Mouse (Mus musculus): ENCODE measurements around the gene Olfm2. TPM values are rescaled to one million over a fixed set of nuclear protein-coding genes. Genes with fewer than 3 reads are reported as not detected.

Olfm2 gene
- polyA plus RNA-seq, 1 experiment from 2014 or later, result 3.8 TPM

GRCm38 (mm10) chr9:20754335-20754734 lies 8.2 kb upstream of the Olfm2 start:
- Histone ChIP-seq H3K9ac (ENCODE audit: low read length) (no peak overlapping the region), H3K9me3 (ENCODE audit: control insufficient read depth, low read length) (no peaks in the 10 kb centered on the region)
- 89% methylated on average over 2 of the region's 2 CpGs for WGBS

GRCm38 (mm10) chr9:20751477-20752029 lies 5.4 kb upstream of the Olfm2 start:
- Histone ChIP-seq H3K27me3 (ENCODE audit: control insufficient read depth, insufficient read depth, low read length) (peaks cover 2% of the 10 kb centered on the region; the same call in 1 of the 2 replicates), H3K36me3 (ENCODE audit: control insufficient read depth, insufficient read depth, low read length) (no peaks in the 10 kb centered on the region), H3K4me1 (ENCODE audit: control insufficient read depth, insufficient read depth, low read length) (no peaks in the 10 kb centered on the region), H3K4me2 (ENCODE audit: low read depth, severe bottlenecking) (no peak overlapping the region), H3K9me3 (ENCODE audit: control insufficient read depth, low read length) (no peaks in the 10 kb centered on the region), H3K9ac (ENCODE audit: low read length) (no peak overlapping the region), H3K4me3 (ENCODE audit: low read depth, low read length) (no peak overlapping the region), H3K27ac (replicated peaks; ENCODE audit: low read depth, low read length) (no peak overlapping the region)
- ATAC-seq (ENCODE audit: insufficient number of reproducible peaks, low FRiP score, low TSS enrichment, low read depth) (no peak), DNase-seq (ENCODE audit: low spot score) (peak; percentile 40)
- 55% methylated on average over 6 of the region's 6 CpGs for WGBS

More at GRCm38 (mm10) chr9:20754335-20754734, 8.2 kb upstream of the Olfm2 start:
- Histone ChIP-seq H3K36me3 (ENCODE audit: control insufficient read depth, insufficient read depth, low read length) (no peaks in the 10 kb centered on the region), H3K4me2 (ENCODE audit: low read depth, severe bottlenecking) (no peak overlapping the region), H3K4me1 (ENCODE audit: control insufficient read depth, insufficient read depth, low read length) (no peaks in the 10 kb centered on the region), H3K27me3 (ENCODE audit: control insufficient read depth, insufficient read depth, low read length) (no peaks in the 10 kb centered on the region), H3K27ac (replicated peaks; ENCODE audit: low read depth, low read length) (no peak overlapping the region), H3K4me3 (ENCODE audit: low read depth, low read length) (no peak overlapping the region)
- DNase-seq (ENCODE audit: low spot score) (no peak), ATAC-seq (ENCODE audit: insufficient number of reproducible peaks, low FRiP score, low TSS enrichment, low read depth) (no peak)

- ATAC-seq (ENCODE audit: insufficient number of reproducible peaks, low FRiP score, low TSS enrichment, low read depth) (no peak), DNase-seq (ENCODE audit: low spot score) (no peak)
- H3K4me2 ChIP-seq (ENCODE audit: low read depth, severe bottlenecking), result no peak overlapping the region
- H3K4me3 ChIP-seq (ENCODE audit: low read depth, low read length), result no peak overlapping the region
- H3K27ac ChIP-seq (replicated peaks; ENCODE audit: low read depth, low read length), result no peak overlapping the region
- peaks cover 3% of the 10 kb centered on the region; the same call in 1 of the 2 replicates for H3K4me1 ChIP-seq (ENCODE audit: control insufficient read depth, insufficient read depth, low read length)
- peaks cover 23% of the 10 kb centered on the region for H3K27me3 ChIP-seq (ENCODE audit: control insufficient read depth, insufficient read depth, low read length)
- no peaks in the 10 kb centered on the region for H3K9me3 ChIP-seq (ENCODE audit: control insufficient read depth, low read length)
- H3K36me3 ChIP-seq (ENCODE audit: control insufficient read depth, insufficient read depth, low read length), result no peaks in the 10 kb centered on the region
- WGBS, result 77% methylated on average over 5 of the region's 5 CpGs
- H3K9ac ChIP-seq (ENCODE audit: low read length), result no peak overlapping the region
These were observed 3.1 kb upstream of the Olfm2 start for GRCm38 (mm10) chr9:20749213-20749612.

- ATAC-seq (ENCODE audit: insufficient number of reproducible peaks, low FRiP score, low TSS enrichment, low read depth) (no peak), DNase-seq (ENCODE audit: low spot score) (no peak)
- Histone ChIP-seq H3K4me3 (ENCODE audit: low read depth, low read length) (no peak overlapping the region), H3K36me3 (ENCODE audit: control insufficient read depth, insufficient read depth, low read length) (no peaks in the 10 kb centered on the region), H3K27ac (replicated peaks; ENCODE audit: low read depth, low read length) (no peak overlapping the region), H3K4me1 (ENCODE audit: control insufficient read depth, insufficient read depth, low read length) (peaks cover 3% of the 10 kb centered on the region; the same call in 1 of the 2 replicates), H3K4me2 (ENCODE audit: low read depth, severe bottlenecking) (no peak overlapping the region), H3K9ac (ENCODE audit: low read length) (no peak overlapping the region), H3K27me3 (ENCODE audit: control insufficient read depth, insufficient read depth, low read length) (peaks cover 29% of the 10 kb centered on the region), H3K9me3 (ENCODE audit: control insufficient read depth, low read length) (no peaks in the 10 kb centered on the region)
- 88% methylated on average over 3 of the region's 3 CpGs for WGBS
These were observed 2.4 kb upstream of the Olfm2 start for GRCm38 (mm10) chr9:20748540-20748939.

- no peaks in the 10 kb centered on the region for H3K9me3 ChIP-seq (ENCODE audit: control insufficient read depth, low read length)
- no peak overlapping the region for H3K4me2 ChIP-seq (ENCODE audit: low read depth, severe bottlenecking)
- H3K4me3 ChIP-seq (ENCODE audit: low read depth, low read length), result no peak overlapping the region
- ATAC-seq (ENCODE audit: insufficient number of reproducible peaks, low FRiP score, low TSS enrichment, low read depth), result no peak
- peaks cover 3% of the 10 kb centered on the region; the same call in 1 of the 2 replicates for H3K4me1 ChIP-seq (ENCODE audit: control insufficient read depth, insufficient read depth, low read length)
- DNase-seq (ENCODE audit: low spot score), result no peak
- H3K36me3 ChIP-seq (ENCODE audit: control insufficient read depth, insufficient read depth, low read length), result no peaks in the 10 kb centered on the region
- no peak overlapping the region for H3K9ac ChIP-seq (ENCODE audit: low read length)
- WGBS, result 26% methylated on average over 3 of the region's 3 CpGs
- no peak overlapping the region for H3K27ac ChIP-seq (replicated peaks; ENCODE audit: low read depth, low read length)
- H3K27me3 ChIP-seq (ENCODE audit: control insufficient read depth, insufficient read depth, low read length), result peaks cover 31% of the 10 kb centered on the region
These were observed 1.5 kb upstream of the Olfm2 start for GRCm38 (mm10) chr9:20747682-20748081.

GRCm38 (mm10) chr9:20745129-20745966 lies 801 bp downstream of the Olfm2 start:
- H3K27me3 ChIP-seq (ENCODE audit: control insufficient read depth, insufficient read depth, low read length), result peaks cover 31% of the 10 kb centered on the region
- DNase-seq (ENCODE audit: low spot score) (no peak), ATAC-seq (ENCODE audit: insufficient number of reproducible peaks, low FRiP score, low TSS enrichment, low read depth) (0 out of 2 replicates have a peak, but pooled peaks have one; percentile 26)
- H3K4me1 ChIP-seq (ENCODE audit: control insufficient read depth, insufficient read depth, low read length), result peaks cover 3% of the 10 kb centered on the region; the same call in 1 of the 2 replicates
- H3K4me2 ChIP-seq (ENCODE audit: low read depth, severe bottlenecking), result peak overlapping the region; percentile 84
- no peaks in the 10 kb centered on the region for H3K36me3 ChIP-seq (ENCODE audit: control insufficient read depth, insufficient read depth, low read length)
- peak overlapping the region; percentile 38; the same call in 1 of the 2 replicates for H3K9ac ChIP-seq (ENCODE audit: low read length)
- H3K27ac ChIP-seq (replicated peaks; ENCODE audit: low read depth, low read length), result no peak overlapping the region
- H3K4me3 ChIP-seq (ENCODE audit: low read depth, low read length), result peak overlapping the region; percentile 37
- no peaks in the 10 kb centered on the region for H3K9me3 ChIP-seq (ENCODE audit: control insufficient read depth, low read length)
- 11% methylated on average over 17 of the region's 17 CpGs for WGBS

GRCm38 (mm10) chr9:20743946-20744738 lies 2.0 kb downstream of the Olfm2 start:
- H3K36me3 ChIP-seq (ENCODE audit: control insufficient read depth, insufficient read depth, low read length), result no peaks in the 10 kb centered on the region
- peaks cover 3% of the 10 kb centered on the region; the same call in 1 of the 2 replicates for H3K4me1 ChIP-seq (ENCODE audit: control insufficient read depth, insufficient read depth, low read length)
- no peak overlapping the region for H3K4me3 ChIP-seq (ENCODE audit: low read depth, low read length)
- no peaks in the 10 kb centered on the region for H3K9me3 ChIP-seq (ENCODE audit: control insufficient read depth, low read length)
- ATAC-seq (ENCODE audit: insufficient number of reproducible peaks, low FRiP score, low TSS enrichment, low read depth) (no peak), DNase-seq (ENCODE audit: low spot score) (peak; percentile 64)
- 10% methylated on average over 22 of the region's 22 CpGs for WGBS
- H3K4me2 ChIP-seq (ENCODE audit: low read depth, severe bottlenecking), result no peak overlapping the region
- no peak overlapping the region for H3K27ac ChIP-seq (replicated peaks; ENCODE audit: low read depth, low read length)
- no peak overlapping the region for H3K9ac ChIP-seq (ENCODE audit: low read length)
- peaks cover 31% of the 10 kb centered on the region for H3K27me3 ChIP-seq (ENCODE audit: control insufficient read depth, insufficient read depth, low read length)

- no peaks in the 10 kb centered on the region for H3K36me3 ChIP-seq (ENCODE audit: control insufficient read depth, insufficient read depth, low read length)
- no peak overlapping the region for H3K9ac ChIP-seq (ENCODE audit: low read length)
- no peak overlapping the region for H3K27ac ChIP-seq (replicated peaks; ENCODE audit: low read depth, low read length)
- peak; percentile 91 for DNase-seq (ENCODE audit: low spot score)
- ATAC-seq (ENCODE audit: insufficient number of reproducible peaks, low FRiP score, low TSS enrichment, low read depth), result peak; percentile 54; the same call in 1 of the 2 replicates
- no peak overlapping the region for H3K4me2 ChIP-seq (ENCODE audit: low read depth, severe bottlenecking)
- H3K27me3 ChIP-seq (ENCODE audit: control insufficient read depth, insufficient read depth, low read length), result peaks cover 20% of the 10 kb centered on the region
- no peaks in the 10 kb centered on the region for H3K4me1 ChIP-seq (ENCODE audit: control insufficient read depth, insufficient read depth, low read length)
- WGBS, result 2% methylated on average over 12 of the region's 12 CpGs
- H3K9me3 ChIP-seq (ENCODE audit: control insufficient read depth, low read length), result no peaks in the 10 kb centered on the region
- H3K4me3 ChIP-seq (ENCODE audit: low read depth, low read length), result no peak overlapping the region
These were observed 5.7 kb downstream of the Olfm2 start for GRCm38 (mm10) chr9:20740407-20740806.

All from limb, embryonic 11.5 days (tissue).